Mouse (Mus musculus) forebrain, embryonic 12.5 days (tissue): ENCODE results near the gene Dnm3. TPM values are rescaled to one million over a fixed set of nuclear protein-coding genes. Genes with fewer than 3 reads are reported as not detected.

Source experiments
- ATAC-seq: fragments of 200-750 bp; cut with Nextera tagmentation; 2 replicates; pipeline ENCODE4 v1.8.0; 2017; ENCODE audit warnings: moderate TSS enrichment; ENCODE audit not compliant: low FRiP score
- H3K27ac ChIP-seq: fragments of 300-500 bp; sonication (generic); 2 replicates; pipeline ENCODE4 v1.5.1; 2016; ENCODE audit warnings: mild to moderate bottlenecking
- H3K27me3 ChIP-seq: fragments of 300-500 bp; sonication (generic); 2 replicates; pipeline ENCODE4 v1.6.1; 2016; ENCODE audit warnings: mild to moderate bottlenecking
- H3K36me3 ChIP-seq: fragments of 300-500 bp; sonication (generic); replicated peaks from 2 replicates; pipeline ENCODE4 v1.6.1; 2016; ENCODE audit warnings: mild to moderate bottlenecking
- H3K4me1 ChIP-seq: fragments of 300-500 bp; sonication (generic); 2 replicates; pipeline ENCODE4 v1.6.1; 2016
- H3K4me2 ChIP-seq: fragments of 300-500 bp; sonication (generic); 2 replicates; pipeline ENCODE4 v1.6.1; 2016; ENCODE audit warnings: mild to moderate bottlenecking, moderate library complexity
- H3K4me3 ChIP-seq: fragments of 300-500 bp; sonication (generic); replicated peaks from 2 replicates; pipeline ENCODE4 v1.5.1; 2016; ENCODE audit warnings: mild to moderate bottlenecking
- H3K9ac ChIP-seq: fragments of 300-500 bp; sonication (generic); 2 replicates; pipeline ENCODE4 v1.6.1; 2016; ENCODE audit warnings: mild to moderate bottlenecking
- H3K9me3 ChIP-seq: fragments of 300-500 bp; sonication (generic); 2 replicates; pipeline ENCODE4 v1.6.1; 2016
- WGBS: fragments of 180-500 bp; shearing (Covaris S2); methylation state at CpG from one replicate; pipeline ENCODE4 v1.1.7; 2016; 5-methylcytosine and 5-hydroxymethylcytosine counted together
- polyA plus RNA-seq: library from polyadenylated mRNA; unstranded; fragments of >200 nt; fragmentation: Nextera tagmentation; extraction: Ambion mirVana; gene quantifications from 2 replicates; pipeline ENCODE4 v1.2.1, GENCODE M21; 2016

Gene Dnm3
- polyA plus RNA-seq, 1 experiment from 2014 or later = 12.1 TPM

DNA sequence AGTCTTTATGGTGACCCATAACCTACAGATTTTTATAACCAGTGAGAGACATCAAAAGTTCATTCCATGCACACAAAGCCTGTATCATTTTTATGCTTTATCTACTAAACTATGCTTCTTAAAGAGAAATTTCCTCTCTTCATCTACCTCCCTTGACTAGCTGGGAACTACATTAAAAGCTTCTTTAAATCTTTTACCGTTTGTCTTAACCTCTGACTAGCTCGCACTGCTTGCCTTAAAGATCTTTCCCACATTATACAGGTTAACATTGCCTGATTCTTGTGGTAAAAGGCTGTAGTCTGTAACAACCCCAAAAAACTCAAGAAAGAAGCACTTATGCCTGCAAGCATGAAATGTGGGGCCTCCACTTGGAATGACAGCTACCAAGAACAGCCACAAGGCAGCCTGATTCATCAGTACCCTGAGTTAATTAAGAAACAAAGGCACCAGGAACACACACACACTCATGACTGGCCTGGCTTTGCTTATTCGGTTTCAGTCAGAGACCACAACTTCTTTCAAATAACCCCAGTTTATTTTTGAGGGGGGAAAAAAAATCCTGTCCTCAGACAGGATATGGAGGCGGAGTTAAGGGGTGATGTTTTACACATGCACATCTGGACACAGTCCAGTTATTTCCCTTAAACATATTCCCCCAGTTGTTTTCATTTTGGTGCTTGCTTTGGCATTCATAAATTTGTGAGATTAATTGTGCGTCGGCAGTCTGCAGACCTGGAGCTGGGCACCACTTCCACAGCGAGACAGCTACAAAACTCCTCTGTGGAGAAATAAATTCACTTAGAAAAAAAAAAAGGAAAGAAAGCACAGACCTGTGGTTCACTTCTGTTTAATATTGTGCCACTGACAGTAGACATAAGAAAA, 291.1 kb downstream of the Dnm3 start:
- H3K27ac ChIP-seq = peak overlapping the region; percentile 61; the same call in 1 of the 2 replicates
- no peak overlapping the region for H3K4me2 ChIP-seq
- ATAC-seq = no peak
- H3K4me1 ChIP-seq = peaks cover 22% of the 10 kb centered on the region
- H3K36me3 ChIP-seq = no peaks in the 10 kb centered on the region
- no peaks in the 10 kb centered on the region for H3K9me3 ChIP-seq
- H3K9ac ChIP-seq = no peak overlapping the region
- 64% methylated on average over 7 of the region's 7 CpGs for WGBS
- H3K27me3 ChIP-seq = no peaks in the 10 kb centered on the region
- H3K4me3 ChIP-seq = no peak overlapping the region

DNA sequence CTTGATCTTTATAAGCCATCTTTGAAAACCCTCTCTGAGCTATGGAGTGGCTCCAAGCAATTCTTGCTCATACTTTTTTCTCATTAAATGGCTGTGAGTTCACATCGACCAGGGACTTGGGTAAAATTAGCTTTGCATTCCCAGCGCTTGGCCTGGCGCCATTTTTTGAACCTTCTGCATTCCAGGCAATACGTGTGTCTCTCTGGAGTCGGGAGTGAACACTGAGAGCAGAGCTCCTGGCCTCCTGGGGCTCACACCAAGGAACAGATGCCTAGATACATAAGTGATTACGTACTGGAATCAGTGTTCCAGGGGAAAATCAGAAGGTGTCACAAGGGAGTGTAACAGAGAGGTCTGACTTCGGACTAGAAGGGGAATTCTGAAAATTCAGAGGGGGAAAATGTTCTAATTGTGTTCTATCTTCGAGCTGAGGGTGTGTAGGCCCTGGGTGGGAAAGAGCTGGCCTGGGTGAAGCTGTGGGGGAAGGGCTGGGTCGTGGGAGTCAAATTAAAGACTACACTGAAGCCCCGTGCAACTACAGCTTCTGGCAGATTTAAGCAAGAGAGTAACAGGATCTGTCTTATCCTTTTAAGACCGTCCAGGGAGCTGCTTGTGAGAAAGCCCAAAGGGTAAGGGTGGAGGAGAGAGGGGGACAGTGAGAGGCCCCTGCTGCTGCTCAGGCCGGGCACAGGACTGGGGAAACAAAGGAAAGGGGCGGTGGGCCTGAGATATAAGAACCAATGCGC, 293.7 kb downstream of the Dnm3 start:
- H3K27ac ChIP-seq = peak overlapping the region; percentile 68

GRCm38 (mm10) chr1:162183438-162183837, 294.4 kb downstream of the Dnm3 start:
- peaks cover 22% of the 10 kb centered on the region for H3K4me1 ChIP-seq
- ATAC-seq = no peak
- no peak overlapping the region for H3K4me2 ChIP-seq
- H3K27me3 ChIP-seq = no peaks in the 10 kb centered on the region
- WGBS = 71% methylated on average over 3 of the region's 3 CpGs
- H3K9ac ChIP-seq = no peak overlapping the region
- H3K9me3 ChIP-seq = no peaks in the 10 kb centered on the region
- H3K36me3 ChIP-seq = no peaks in the 10 kb centered on the region
- H3K4me3 ChIP-seq = no peak overlapping the region
- H3K27ac ChIP-seq = peak overlapping the region; percentile 68; the same call in 1 of the 2 replicates

More for the DNA sequence above, 293.7 kb downstream of the Dnm3 start:
- no peaks in the 10 kb centered on the region for H3K36me3 ChIP-seq
- H3K27me3 ChIP-seq = no peaks in the 10 kb centered on the region
- peaks cover 22% of the 10 kb centered on the region for H3K4me1 ChIP-seq
- H3K4me3 ChIP-seq = no peak overlapping the region
- H3K9me3 ChIP-seq = no peaks in the 10 kb centered on the region
- ATAC-seq = peak; percentile 57; the same call in 1 of the 2 replicates
- 48% methylated on average over 14 of the region's 14 CpGs for WGBS
- H3K9ac ChIP-seq = no peak overlapping the region
- no peak overlapping the region for H3K4me2 ChIP-seq

DNA sequence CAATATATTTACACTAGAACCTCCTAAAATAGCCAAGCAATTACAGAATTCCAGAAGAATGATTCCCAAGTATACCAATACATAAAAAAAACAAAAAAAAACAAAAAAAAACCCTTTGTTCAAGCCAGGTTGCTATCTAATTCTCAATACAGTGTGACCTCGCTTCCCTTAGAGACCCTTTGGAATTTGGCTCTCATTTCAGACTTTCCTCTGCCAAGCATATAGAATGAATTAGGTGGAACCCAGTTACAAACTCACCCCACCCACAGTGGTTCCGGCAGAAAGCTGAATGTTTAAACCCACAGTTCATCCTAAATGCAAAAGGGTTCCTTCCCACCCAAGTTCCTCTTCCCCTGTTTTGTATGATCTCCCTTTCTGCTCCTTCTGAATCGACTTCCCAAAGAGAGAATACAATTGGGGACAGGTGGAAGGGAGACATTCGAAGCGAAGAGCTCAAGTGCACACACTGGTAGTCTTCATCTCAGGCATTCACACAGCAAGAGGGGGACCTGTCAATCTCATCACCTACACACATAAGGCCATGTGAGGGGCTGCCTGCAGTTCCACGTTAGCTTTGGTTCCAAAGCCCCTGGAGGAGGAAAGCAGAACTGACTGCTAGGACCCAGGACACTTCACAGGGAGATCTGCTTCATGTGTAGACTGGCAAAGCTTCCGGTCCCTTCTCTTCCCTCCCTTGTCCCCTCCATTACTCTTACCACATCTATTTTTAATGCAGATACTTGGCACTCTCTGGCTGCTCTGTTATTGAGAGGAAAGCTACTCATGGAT, 296.5 kb downstream of the Dnm3 start:
- Histone ChIP-seq H3K9ac (no peak overlapping the region), H3K4me1 (peaks cover 13% of the 10 kb centered on the region), H3K4me3 (no peak overlapping the region), H3K27ac (no peak overlapping the region), H3K9me3 (no peaks in the 10 kb centered on the region), H3K27me3 (no peaks in the 10 kb centered on the region), H3K36me3 (no peaks in the 10 kb centered on the region), H3K4me2 (no peak overlapping the region)
- WGBS = 73% methylated on average over 7 of the region's 7 CpGs
- no peak for ATAC-seq

DNA sequence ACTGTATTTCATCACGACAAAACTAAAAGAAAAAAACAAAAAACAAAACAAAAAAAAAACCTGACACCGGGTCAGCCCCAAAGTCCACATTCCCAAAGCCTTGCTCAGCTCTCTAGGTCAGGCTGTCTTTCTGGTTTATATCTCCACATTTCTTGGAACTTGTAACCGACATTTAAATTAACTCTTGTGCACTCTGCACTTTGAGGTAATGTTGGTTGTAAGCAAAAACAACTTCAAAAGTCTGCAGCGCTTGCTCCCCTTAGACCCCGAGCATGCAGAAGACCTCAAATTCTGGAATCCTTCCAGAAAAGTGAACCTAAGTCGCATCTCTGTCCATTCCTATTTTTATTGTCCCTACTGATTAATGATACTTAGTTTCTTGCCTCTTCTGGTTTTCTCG, 297.4 kb downstream of the Dnm3 start:
- no peak for ATAC-seq
- Histone ChIP-seq H3K4me1 (peaks cover 13% of the 10 kb centered on the region), H3K27me3 (no peaks in the 10 kb centered on the region), H3K4me3 (no peak overlapping the region), H3K4me2 (no peak overlapping the region), H3K9me3 (no peaks in the 10 kb centered on the region), H3K36me3 (no peaks in the 10 kb centered on the region), H3K27ac (no peak overlapping the region), H3K9ac (no peak overlapping the region)
- WGBS = 77% methylated on average over 7 of the region's 7 CpGs

- H3K4me2 ChIP-seq = no peak overlapping the region
- no peaks in the 10 kb centered on the region for H3K36me3 ChIP-seq
- no peak overlapping the region for H3K4me3 ChIP-seq
- H3K27ac ChIP-seq = no peak overlapping the region
- H3K4me1 ChIP-seq = peaks cover 9% of the 10 kb centered on the region
- no peaks in the 10 kb centered on the region for H3K9me3 ChIP-seq
- no peak overlapping the region for H3K9ac ChIP-seq
- H3K27me3 ChIP-seq = no peaks in the 10 kb centered on the region
- 93% methylated on average over 4 of the region's 4 CpGs for WGBS
- ATAC-seq = no peak
Measured at GRCm38 (mm10) chr1:162179401-162179800, 298.4 kb downstream of the Dnm3 start.

DNA sequence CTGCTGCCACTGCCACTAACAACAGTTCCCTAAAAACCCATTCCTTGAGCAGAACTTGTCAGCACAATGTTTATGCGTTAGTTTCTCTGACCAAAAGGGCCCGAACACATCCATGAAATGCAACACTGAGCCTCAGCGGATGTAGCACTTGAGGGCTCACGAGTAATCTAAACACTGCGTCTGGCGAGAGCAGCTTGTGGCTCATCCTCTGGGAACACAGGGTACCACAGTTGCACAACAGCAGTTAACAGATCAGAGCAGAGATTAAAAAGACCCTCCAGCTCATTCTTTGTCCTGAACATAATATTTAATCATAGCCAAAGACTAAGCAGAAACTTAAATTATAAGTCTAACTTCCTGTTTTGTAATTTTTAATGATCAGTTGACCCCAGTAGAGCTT, 305.0 kb downstream of the Dnm3 start:
- 76% methylated on average over 6 of the region's 6 CpGs for WGBS
- Histone ChIP-seq H3K27me3 (no peaks in the 10 kb centered on the region), H3K9me3 (no peaks in the 10 kb centered on the region), H3K4me3 (no peak overlapping the region), H3K27ac (no peak overlapping the region), H3K4me2 (no peak overlapping the region), H3K9ac (no peak overlapping the region), H3K4me1 (0 out of 2 replicates have a peak, but pooled peaks cover 3% of the 10 kb centered on the region), H3K36me3 (no peaks in the 10 kb centered on the region)
- ATAC-seq = no peak

- WGBS = 83% methylated on average over 7 of the region's 7 CpGs
- no peak for ATAC-seq
- no peak overlapping the region for H3K27ac ChIP-seq
Measured at GRCm38 (mm10) chr1:162163687-162164484, 313.9 kb downstream of the Dnm3 start.

DNA sequence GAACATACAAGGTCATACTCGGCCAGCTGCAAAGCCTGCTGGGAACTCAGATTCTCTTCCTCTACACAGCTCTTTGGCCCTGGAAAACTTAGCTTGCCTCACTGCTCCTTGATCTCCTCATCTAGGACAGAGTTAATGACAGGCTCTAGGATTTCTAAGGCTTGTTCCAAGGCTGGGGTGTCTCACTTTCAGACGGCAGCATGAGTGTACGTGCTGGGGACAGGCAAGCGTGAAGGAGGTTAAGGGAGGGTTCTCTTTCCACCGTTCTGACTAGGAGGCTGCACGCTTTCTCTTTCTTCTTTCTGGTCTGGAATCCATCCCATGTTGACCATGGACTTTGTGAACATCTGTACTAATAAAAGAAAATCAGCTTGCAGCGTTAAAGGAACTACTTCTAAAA, 315.2 kb downstream of the Dnm3 start:
- no peak overlapping the region for H3K4me2 ChIP-seq
- no peaks in the 10 kb centered on the region for H3K27me3 ChIP-seq
- WGBS = 87% methylated on average over 7 of the region's 7 CpGs
- H3K9me3 ChIP-seq = no peaks in the 10 kb centered on the region
- ATAC-seq = no peak
- no peaks in the 10 kb centered on the region for H3K36me3 ChIP-seq
- H3K4me1 ChIP-seq = peaks cover 8% of the 10 kb centered on the region; the same call in 1 of the 2 replicates
- no peak overlapping the region for H3K4me3 ChIP-seq
- no peak overlapping the region for H3K27ac ChIP-seq
- no peak overlapping the region for H3K9ac ChIP-seq

More at GRCm38 (mm10) chr1:162163687-162164484, 313.9 kb downstream of the Dnm3 start:
- no peaks in the 10 kb centered on the region for H3K27me3 ChIP-seq
- no peaks in the 10 kb centered on the region for H3K36me3 ChIP-seq
- H3K4me3 ChIP-seq = no peak overlapping the region
- no peak overlapping the region for H3K9ac ChIP-seq
- peaks cover 8% of the 10 kb centered on the region; the same call in 1 of the 2 replicates for H3K4me1 ChIP-seq
- no peak overlapping the region for H3K4me2 ChIP-seq
- H3K9me3 ChIP-seq = no peaks in the 10 kb centered on the region

GRCm38 (mm10) chr1:162162249-162162648, 315.6 kb downstream of the Dnm3 start:
- Histone ChIP-seq H3K27me3 (no peaks in the 10 kb centered on the region), H3K36me3 (no peaks in the 10 kb centered on the region), H3K9me3 (no peaks in the 10 kb centered on the region), H3K9ac (no peak overlapping the region), H3K4me3 (no peak overlapping the region), H3K4me1 (peaks cover 8% of the 10 kb centered on the region; the same call in 1 of the 2 replicates), H3K4me2 (no peak overlapping the region), H3K27ac (no peak overlapping the region)
- ATAC-seq = no peak
- WGBS = 34% methylated on average over 5 of the region's 5 CpGs

DNA sequence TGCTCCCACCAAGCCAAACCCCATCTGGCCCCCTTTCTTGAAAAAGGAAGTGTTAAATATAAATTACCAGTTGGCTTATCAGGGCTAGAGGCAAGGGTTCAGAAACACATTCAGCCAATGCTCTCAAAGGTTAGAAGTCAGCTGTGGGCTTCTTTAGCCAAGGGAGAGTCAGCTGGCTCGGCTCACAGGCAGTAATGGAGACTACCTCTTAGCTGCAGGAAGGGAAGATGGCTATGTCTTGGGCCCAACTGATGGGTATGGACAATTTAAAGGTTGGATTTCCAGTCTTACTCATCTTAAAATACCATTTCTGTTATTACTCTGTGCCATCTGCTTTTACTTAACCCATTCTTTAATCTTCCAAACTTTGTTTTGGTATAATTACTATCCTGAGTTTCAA, 317.1 kb downstream of the Dnm3 start:
- no peaks in the 10 kb centered on the region for H3K27me3 ChIP-seq
- 62% methylated on average over 1 of the region's 1 CpGs for WGBS
- no peak overlapping the region for H3K4me3 ChIP-seq
- no peaks in the 10 kb centered on the region for H3K36me3 ChIP-seq
- no peak for ATAC-seq
- H3K27ac ChIP-seq = no peak overlapping the region
- peaks cover 8% of the 10 kb centered on the region; the same call in 1 of the 2 replicates for H3K4me1 ChIP-seq
- no peak overlapping the region for H3K9ac ChIP-seq
- no peaks in the 10 kb centered on the region for H3K9me3 ChIP-seq
- no peak overlapping the region for H3K4me2 ChIP-seq
